Mouse (Mus musculus) heart, postnatal 0 days (tissue): Measurements from ENCODE around the gene Bst2. TPM values are rescaled to one million over a fixed set of nuclear protein-coding genes. Genes with fewer than 3 reads are reported as not detected.

ENCODE experiments used
- ATAC-seq: fragments of 200-750 bp; cut with Nextera tagmentation; 2 replicates; pipeline ENCODE4 v1.8.0; 2017; ENCODE audit warnings: low read depth, moderate number of reproducible peaks, moderate library complexity; ENCODE audit not compliant: insufficient read depth
- DNase-seq: peaks from one replicate; pipeline ENCODE4 v3.0.0-alpha.2; 2016; ENCODE audit warnings: low spot score
- H3K27ac ChIP-seq: fragments of 300-500 bp; sonication (generic); 2 replicates; pipeline ENCODE4 v1.5.1; 2014; ENCODE audit warnings: low read depth, mild to moderate bottlenecking
- H3K27me3 ChIP-seq: fragments of 300-500 bp; sonication (generic); 2 replicates; pipeline ENCODE4 v1.6.1; 2014; ENCODE audit warnings: low read length, mixed read lengths; ENCODE audit not compliant: control insufficient read depth, insufficient read depth
- H3K36me3 ChIP-seq: fragments of 300-500 bp; sonication (generic); replicated peaks from 2 replicates; pipeline ENCODE4 v1.6.1; 2014; ENCODE audit warnings: low read length, mixed read lengths; ENCODE audit not compliant: control insufficient read depth, insufficient read depth
- H3K4me1 ChIP-seq: fragments of 300-500 bp; sonication (generic); 2 replicates; pipeline ENCODE4 v1.6.1; 2014; ENCODE audit warnings: antibody characterized with exemption; ENCODE audit not compliant: control insufficient read depth, insufficient read depth
- H3K4me2 ChIP-seq: fragments of 300-500 bp; sonication (generic); 2 replicates; pipeline ENCODE4 v1.6.1; 2014; ENCODE audit warnings: low read depth, mild to moderate bottlenecking, low read length, moderate library complexity
- H3K4me3 ChIP-seq: fragments of 300-500 bp; sonication (generic); 2 replicates; pipeline ENCODE4 v1.5.1; 2014; ENCODE audit warnings: low read depth, low read length
- H3K9ac ChIP-seq: fragments of 300-500 bp; sonication (generic); replicated peaks from 2 replicates; pipeline ENCODE4 v1.6.1; 2014; ENCODE audit warnings: low read depth, low read length, mixed read lengths
- H3K9me3 ChIP-seq: fragments of 300-500 bp; sonication (generic); replicated peaks from 2 replicates; pipeline ENCODE4 v1.6.1; 2016; ENCODE audit warnings: low read length; ENCODE audit not compliant: control insufficient read depth
- CTCF ChIP-seq: IDR thresholded peaks from 2 replicates; pipeline ENCODE4 v1.5.1; 2016; ENCODE audit warnings: antibody characterized with exemption, control low read depth, low read depth
- EP300 ChIP-seq: IDR thresholded peaks from 2 replicates; pipeline ENCODE4 v1.6.1; 2016; ENCODE audit warnings: antibody characterized with exemption, low read depth
- WGBS: fragments of 180-500 bp; shearing (Covaris S2); extraction: QIAGEN DNeasy Blood & Tissue Kit; methylation state at CpG from one replicate; pipeline ENCODE4 v1.1.7; 2014; 5-methylcytosine and 5-hydroxymethylcytosine counted together
- polyA plus RNA-seq: library from polyadenylated mRNA; unstranded; fragments of >200 nt; fragmentation: Nextera tagmentation; extraction: Ambion mirVana; gene quantifications from 2 replicates; pipeline ENCODE4 v1.2.1, GENCODE M21; 2015
- total RNA-seq: library from RNA; depleted of rRNA; stranded (reverse); fragments of >200 nt; gene quantifications from 2 replicates; pipeline ENCODE4 v1.2.3, GENCODE M21; 2014; ENCODE audit warnings: low replicate concordance; rRNA removed

The Bst2 gene
- 101 and 109 TPM in 2 replicates for total RNA-seq
- 42.9 and 43.3 TPM in 2 replicates for polyA plus RNA-seq

DNA sequence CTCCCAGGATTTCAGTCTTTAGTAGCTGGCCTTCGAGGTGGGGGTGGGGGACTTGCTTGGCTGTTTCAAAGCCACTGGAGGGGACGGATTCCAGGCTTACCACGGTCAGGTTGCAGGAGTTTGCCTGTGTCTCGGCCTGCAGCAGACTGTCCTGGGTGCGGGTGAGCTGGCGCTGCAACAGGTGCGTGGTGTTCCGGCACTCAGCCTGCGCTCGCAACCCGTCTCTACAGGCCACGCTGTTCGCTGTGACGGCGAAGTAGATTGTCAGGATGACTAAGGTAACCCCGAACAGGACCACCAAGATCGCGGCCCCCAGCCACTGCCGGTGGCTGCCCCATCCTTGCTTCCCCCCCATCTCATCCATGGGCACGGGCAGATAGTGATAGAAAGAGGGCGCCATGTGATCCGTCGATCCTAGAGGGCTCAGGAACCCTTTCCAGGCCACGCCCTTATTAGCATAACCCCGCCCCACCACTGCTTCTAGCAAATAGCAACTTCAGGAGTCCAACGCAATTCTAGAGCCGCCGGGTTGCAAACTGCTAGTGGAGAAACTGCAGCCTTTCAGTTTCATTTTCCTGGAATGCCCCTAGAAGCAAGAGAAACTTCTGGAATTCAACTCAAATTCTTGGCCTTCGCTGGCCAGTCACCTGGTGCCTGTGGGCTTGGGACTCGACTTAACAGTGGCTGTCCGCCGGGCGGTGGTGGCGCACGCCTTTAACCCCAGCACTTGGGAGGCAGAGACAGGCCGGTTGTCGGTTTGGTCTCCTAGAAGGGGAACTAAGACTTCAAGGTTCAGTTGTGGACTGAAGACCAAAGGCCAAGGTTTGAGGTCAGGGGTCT, at the start of gene Bst2:
TSS of gene Bst2 (minus strand) at position 429 of the 840 bp plus-strand sequence.
- 3% methylated on average over 37 of the region's 37 CpGs for WGBS
- H3K4me2 ChIP-seq: peak within 1 kb of the TSS; percentile 69
- peak within 1 kb of the TSS; percentile 58 for H3K4me3 ChIP-seq
- no peaks in the 10 kb centered on the region; the same call in 1 of the 2 replicates for H3K36me3 ChIP-seq
- H3K9ac ChIP-seq: peak within 1 kb of the TSS; percentile 56
- ATAC-seq: peak; percentile 90
- TF ChIP-seq EP300 (no peak; the same call in 1 of the 2 replicates), CTCF (no peak)
- H3K27ac ChIP-seq: peak within 1 kb of the TSS; percentile 77
- H3K27me3 ChIP-seq: no peaks in the 10 kb centered on the region
- DNase-seq: peak; percentile 93
- peaks cover 10% of the 10 kb centered on the region; the same call in 1 of the 2 replicates for H3K4me1 ChIP-seq
- H3K9me3 ChIP-seq: no peaks in the 10 kb centered on the region

DNA sequence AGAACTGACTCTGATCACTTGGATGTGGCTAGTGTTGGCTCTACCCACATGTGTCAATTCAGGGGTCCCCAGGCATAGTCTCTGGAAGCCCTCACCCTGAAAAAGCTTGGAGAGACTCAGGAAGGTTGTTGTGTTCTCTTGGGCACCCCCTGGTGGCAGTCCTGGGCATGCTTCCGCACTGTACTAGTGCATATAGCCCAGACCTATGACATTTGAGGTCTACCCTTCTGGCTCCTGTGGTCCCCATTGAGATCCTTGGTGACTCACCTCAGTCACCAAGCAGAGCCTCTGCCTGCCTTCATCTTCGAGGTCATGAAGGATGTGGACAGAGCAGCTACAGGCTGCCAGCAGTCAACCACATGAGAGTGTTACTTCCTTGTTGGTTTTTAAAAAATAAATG, 49.6 kb upstream of the Bst2 start:
- H3K9ac ChIP-seq: no peak overlapping the region
- H3K4me1 ChIP-seq: 0 out of 2 replicates have a peak, but pooled peaks cover 6% of the 10 kb centered on the region
- H3K27ac ChIP-seq: no peak overlapping the region
- H3K27me3 ChIP-seq: no peaks in the 10 kb centered on the region
- 86% methylated on average over 2 of the region's 2 CpGs for WGBS
- TF ChIP-seq CTCF (peak; percentile 56), EP300 (no peak)
- H3K9me3 ChIP-seq: no peaks in the 10 kb centered on the region
- DNase-seq (no peak), ATAC-seq (no peak)
- no peak overlapping the region for H3K4me3 ChIP-seq
- H3K36me3 ChIP-seq: peaks cover 29% of the 10 kb centered on the region
- no peak overlapping the region for H3K4me2 ChIP-seq

DNA sequence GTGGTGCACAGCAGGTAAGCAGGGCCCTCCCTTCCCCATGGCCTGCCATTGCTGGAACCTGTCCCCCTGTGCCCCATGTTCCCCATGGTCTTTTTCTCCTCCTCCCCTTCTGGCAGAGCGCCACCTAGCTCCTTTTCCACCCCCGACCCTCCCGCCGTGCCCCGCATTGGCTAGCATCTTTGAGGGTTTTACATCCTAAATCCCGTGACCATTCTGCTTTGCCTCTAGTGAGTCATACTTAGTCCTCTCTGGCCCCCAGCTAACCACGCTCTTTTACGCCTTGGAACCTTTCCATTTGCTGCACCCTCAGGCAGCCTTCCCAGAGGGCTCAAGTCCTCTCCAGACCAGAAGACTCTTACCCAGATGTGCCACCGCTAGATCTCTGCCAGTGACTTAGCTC, 42.9 kb upstream of the Bst2 start:
- 60% methylated on average over 9 of the region's 9 CpGs for WGBS

GRCm38 (mm10) chr8:71579476-71579875, 42.2 kb upstream of the Bst2 start:
- H3K27ac ChIP-seq: no peak overlapping the region
- 83% methylated on average over 14 of the region's 14 CpGs for WGBS

More for the DNA sequence above, 42.9 kb upstream of the Bst2 start:
- Histone ChIP-seq H3K4me3 (no peak overlapping the region), H3K27ac (no peak overlapping the region), H3K36me3 (peaks cover 29% of the 10 kb centered on the region), H3K4me2 (no peak overlapping the region), H3K27me3 (no peaks in the 10 kb centered on the region), H3K9me3 (no peaks in the 10 kb centered on the region), H3K4me1 (no peaks in the 10 kb centered on the region), H3K9ac (no peak overlapping the region)
- ATAC-seq (no peak), DNase-seq (no peak)
- TF ChIP-seq CTCF (no peak), EP300 (no peak)

DNA sequence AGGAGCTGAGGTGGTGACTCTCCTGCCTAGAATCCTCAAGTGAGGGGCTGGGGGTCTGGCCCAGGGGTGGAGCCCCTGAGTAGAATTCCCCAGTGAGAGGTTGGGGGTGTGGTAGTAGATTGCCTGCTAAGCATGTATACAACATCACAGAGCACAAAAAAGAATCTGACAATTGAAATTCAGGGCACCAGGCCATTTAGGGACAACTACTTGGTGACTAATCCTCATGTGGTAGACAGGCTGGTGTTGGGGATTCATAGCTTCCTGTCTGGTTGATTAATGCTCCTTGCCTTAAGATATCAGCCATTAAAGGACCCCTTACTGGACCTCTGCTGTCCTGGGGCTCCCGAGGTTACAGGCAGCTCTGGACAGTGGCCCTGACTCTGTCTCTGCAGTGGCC, 41.8 kb upstream of the Bst2 start:
- H3K27ac ChIP-seq: no peak overlapping the region
- no peaks in the 10 kb centered on the region for H3K27me3 ChIP-seq
- 55% methylated on average over 1 of the region's 1 CpGs for WGBS

More at GRCm38 (mm10) chr8:71579476-71579875, 42.2 kb upstream of the Bst2 start:
- H3K4me3 ChIP-seq: no peak overlapping the region
- TF ChIP-seq CTCF: no peak
- TF ChIP-seq EP300: no peak
- DNase-seq (no peak), ATAC-seq (no peak)
- no peak overlapping the region for H3K9ac ChIP-seq
- H3K9me3 ChIP-seq: no peaks in the 10 kb centered on the region
- no peak overlapping the region for H3K4me2 ChIP-seq
- H3K4me1 ChIP-seq: no peaks in the 10 kb centered on the region
- peaks cover 22% of the 10 kb centered on the region for H3K36me3 ChIP-seq
- H3K27me3 ChIP-seq: no peaks in the 10 kb centered on the region

More for the DNA sequence above, 41.8 kb upstream of the Bst2 start:
- Histone ChIP-seq H3K9me3 (no peaks in the 10 kb centered on the region), H3K4me3 (no peak overlapping the region), H3K9ac (no peak overlapping the region), H3K4me2 (no peak overlapping the region), H3K4me1 (no peaks in the 10 kb centered on the region), H3K36me3 (peaks cover 17% of the 10 kb centered on the region)
- DNase-seq (no peak), ATAC-seq (no peak)
- TF ChIP-seq CTCF: no peak
- TF ChIP-seq EP300: no peak
